Mouse (Mus musculus): Measurements from ENCODE around the gene Lmo2. TPM values are rescaled to one million over a fixed set of nuclear protein-coding genes. Genes with fewer than 3 reads are reported as not detected.

Lmo2 gene
- polyA plus RNA-seq (2015; fragmentation: Nextera tagmentation; extraction: Ambion mirVana): 23.9 and 24.5 TPM in 2 replicates

- H3K36me3 ChIP-seq: no peaks in the 10 kb centered on the region
- no peak within 1 kb of the TSS for H3K9ac ChIP-seq
- peak within 1 kb of the TSS; percentile 14; the same call in 1 of the 2 replicates for H3K4me2 ChIP-seq
- ATAC-seq (ENCODE audit: extremely low read depth, insufficient number of reproducible peaks, low FRiP score, low TSS enrichment): no peak
- H3K9me3 ChIP-seq: no peaks in the 10 kb centered on the region
- WGBS: 25% methylated on average over 10 of the region's 10 CpGs
- peaks cover 13% of the 10 kb centered on the region; the same call in 1 of the 2 replicates for H3K4me1 ChIP-seq
- no peak within 1 kb of the TSS; the same call in 1 of the 2 replicates for H3K4me3 ChIP-seq
- peaks cover 34% of the 10 kb centered on the region for H3K27me3 ChIP-seq (replicated peaks)
- no peak within 1 kb of the TSS for H3K27ac ChIP-seq (replicated peaks)
These were observed at the start of gene Lmo2 for GRCm38 (mm10) chr2:103957649-103958546. Gene Lmo2, plus strand, starts transcription at chr2:103957986.

- Histone ChIP-seq H3K36me3 (no peaks in the 10 kb centered on the region), H3K9ac (no peak overlapping the region), H3K4me2 (no peak overlapping the region), H3K27ac (replicated peaks) (no peak overlapping the region), H3K4me1 (peaks cover 7% of the 10 kb centered on the region), H3K4me3 (no peak overlapping the region), H3K9me3 (no peaks in the 10 kb centered on the region), H3K27me3 (replicated peaks) (peaks cover 10% of the 10 kb centered on the region; the same call in 1 of the 2 replicates)
- ATAC-seq (ENCODE audit: extremely low read depth, insufficient number of reproducible peaks, low FRiP score, low TSS enrichment): no peak
- 85% methylated on average over 5 of the region's 5 CpGs for WGBS
These were observed 47.2 kb upstream of the Lmo2 start for GRCm38 (mm10) chr2:103910601-103911000.

GRCm38 (mm10) chr2:103912481-103913251 is 45.1 kb upstream of the Lmo2 start:
- Histone ChIP-seq H3K9ac (no peak overlapping the region), H3K27ac (replicated peaks) (no peak overlapping the region), H3K4me2 (no peak overlapping the region), H3K4me1 (no peaks in the 10 kb centered on the region), H3K27me3 (replicated peaks) (peaks cover 10% of the 10 kb centered on the region; the same call in 1 of the 2 replicates), H3K36me3 (no peaks in the 10 kb centered on the region), H3K4me3 (no peak overlapping the region), H3K9me3 (no peaks in the 10 kb centered on the region)
- 85% methylated on average over 16 of the region's 16 CpGs for WGBS
- ATAC-seq (ENCODE audit: extremely low read depth, insufficient number of reproducible peaks, low FRiP score, low TSS enrichment): no peak

GRCm38 (mm10) chr2:103913252-103913650 is 44.5 kb upstream of the Lmo2 start:
- 69% methylated on average over 6 of the region's 6 CpGs for WGBS

GRCm38 (mm10) chr2:103916069-103916468 is 41.7 kb upstream of the Lmo2 start:
- ATAC-seq (ENCODE audit: extremely low read depth, insufficient number of reproducible peaks, low FRiP score, low TSS enrichment): no peak
- H3K4me2 ChIP-seq: no peak overlapping the region
- H3K9ac ChIP-seq: no peak overlapping the region
- no peak overlapping the region for H3K4me3 ChIP-seq
- H3K4me1 ChIP-seq: no peaks in the 10 kb centered on the region
- no peak overlapping the region for H3K27ac ChIP-seq (replicated peaks)
- H3K9me3 ChIP-seq: no peaks in the 10 kb centered on the region
- WGBS: 87% methylated on average over 5 of the region's 5 CpGs
- H3K36me3 ChIP-seq: no peaks in the 10 kb centered on the region
- 0 out of 2 replicates have a peak, but pooled peaks cover 4% of the 10 kb centered on the region for H3K27me3 ChIP-seq (replicated peaks)

More at GRCm38 (mm10) chr2:103913252-103913650, 44.5 kb upstream of the Lmo2 start:
- no peak overlapping the region for H3K4me3 ChIP-seq
- H3K4me1 ChIP-seq: no peaks in the 10 kb centered on the region
- H3K27me3 ChIP-seq (replicated peaks): peaks cover 10% of the 10 kb centered on the region; the same call in 1 of the 2 replicates
- no peak overlapping the region for H3K4me2 ChIP-seq
- no peak overlapping the region for H3K9ac ChIP-seq
- no peak overlapping the region for H3K27ac ChIP-seq (replicated peaks)
- no peak for ATAC-seq (ENCODE audit: extremely low read depth, insufficient number of reproducible peaks, low FRiP score, low TSS enrichment)
- no peaks in the 10 kb centered on the region for H3K9me3 ChIP-seq
- no peaks in the 10 kb centered on the region for H3K36me3 ChIP-seq

- 89% methylated on average over 5 of the region's 5 CpGs for WGBS
- Histone ChIP-seq H3K27ac (replicated peaks) (no peak overlapping the region), H3K4me2 (no peak overlapping the region), H3K4me1 (no peaks in the 10 kb centered on the region), H3K9ac (no peak overlapping the region), H3K9me3 (no peaks in the 10 kb centered on the region), H3K27me3 (replicated peaks) (0 out of 2 replicates have a peak, but pooled peaks cover 4% of the 10 kb centered on the region), H3K36me3 (no peaks in the 10 kb centered on the region), H3K4me3 (no peak overlapping the region)
- no peak for ATAC-seq (ENCODE audit: extremely low read depth, insufficient number of reproducible peaks, low FRiP score, low TSS enrichment)
These were observed 40.4 kb upstream of the Lmo2 start for GRCm38 (mm10) chr2:103917375-103917774.

- WGBS: 81% methylated on average over 2 of the region's 2 CpGs
- Histone ChIP-seq H3K27ac (replicated peaks) (no peak overlapping the region), H3K36me3 (no peaks in the 10 kb centered on the region), H3K27me3 (replicated peaks) (0 out of 2 replicates have a peak, but pooled peaks cover 2% of the 10 kb centered on the region), H3K4me2 (no peak overlapping the region), H3K4me1 (no peaks in the 10 kb centered on the region), H3K4me3 (no peak overlapping the region), H3K9me3 (no peaks in the 10 kb centered on the region), H3K9ac (no peak overlapping the region)
- ATAC-seq (ENCODE audit: extremely low read depth, insufficient number of reproducible peaks, low FRiP score, low TSS enrichment): no peak
These were observed 39.4 kb upstream of the Lmo2 start for GRCm38 (mm10) chr2:103918375-103918774.

GRCm38 (mm10) chr2:103919488-103919887 is 38.3 kb upstream of the Lmo2 start:
- no peaks in the 10 kb centered on the region for H3K4me1 ChIP-seq
- H3K9me3 ChIP-seq: no peaks in the 10 kb centered on the region
- no peak overlapping the region for H3K4me2 ChIP-seq
- no peaks in the 10 kb centered on the region for H3K36me3 ChIP-seq
- H3K9ac ChIP-seq: no peak overlapping the region
- ATAC-seq (ENCODE audit: extremely low read depth, insufficient number of reproducible peaks, low FRiP score, low TSS enrichment): no peak
- WGBS: 86% methylated on average over 6 of the region's 6 CpGs
- H3K27ac ChIP-seq (replicated peaks): no peak overlapping the region
- no peaks in the 10 kb centered on the region for H3K27me3 ChIP-seq (replicated peaks)
- H3K4me3 ChIP-seq: no peak overlapping the region

- 76% methylated on average over 4 of the region's 4 CpGs for WGBS
- no peak overlapping the region for H3K4me3 ChIP-seq
- H3K9me3 ChIP-seq: no peaks in the 10 kb centered on the region
- no peak overlapping the region for H3K9ac ChIP-seq
- H3K27ac ChIP-seq (replicated peaks): no peak overlapping the region
- H3K27me3 ChIP-seq (replicated peaks): no peaks in the 10 kb centered on the region
- ATAC-seq (ENCODE audit: extremely low read depth, insufficient number of reproducible peaks, low FRiP score, low TSS enrichment): no peak
- no peaks in the 10 kb centered on the region for H3K36me3 ChIP-seq
- no peaks in the 10 kb centered on the region for H3K4me1 ChIP-seq
- no peak overlapping the region for H3K4me2 ChIP-seq
These were observed 31.1 kb upstream of the Lmo2 start for GRCm38 (mm10) chr2:103926586-103927113.

- no peaks in the 10 kb centered on the region for H3K36me3 ChIP-seq
These were observed 30.1 kb upstream of the Lmo2 start for GRCm38 (mm10) chr2:103927610-103928145.

More at GRCm38 (mm10) chr2:103927610-103928145, 30.1 kb upstream of the Lmo2 start:
- Histone ChIP-seq H3K4me3 (no peak overlapping the region), H3K27ac (replicated peaks) (no peak overlapping the region), H3K4me2 (no peak overlapping the region), H3K4me1 (no peaks in the 10 kb centered on the region), H3K9me3 (no peaks in the 10 kb centered on the region), H3K9ac (no peak overlapping the region), H3K27me3 (replicated peaks) (no peaks in the 10 kb centered on the region)
- 71% methylated on average over 1 of the region's 1 CpGs for WGBS
- no peak for ATAC-seq (ENCODE audit: extremely low read depth, insufficient number of reproducible peaks, low FRiP score, low TSS enrichment)

Data from heart, embryonic 13.5 days (tissue).